Mouse (Mus musculus) forebrain, embryonic 10.5 days (tissue): ENCODE results near the gene Birc5. TPM values are rescaled to one million over a fixed set of nuclear protein-coding genes. Genes with fewer than 3 reads are reported as not detected.

Experiments
- DNase-seq: peaks from one replicate; pipeline ENCODE4 v3.0.0-alpha.2; 2017; ENCODE audit warnings: low spot score; ENCODE audit errors: extremely low spot score
- H3K27ac ChIP-seq: fragments of 300-500 bp; sonication (generic); 2 replicates; pipeline ENCODE4 v1.5.1; 2016; ENCODE audit warnings: mild to moderate bottlenecking
- H3K27me3 ChIP-seq: fragments of 300-500 bp; sonication (generic); 2 replicates; pipeline ENCODE4 v1.6.1; 2016; ENCODE audit warnings: mild to moderate bottlenecking; ENCODE audit not compliant: poor library complexity, severe bottlenecking
- H3K36me3 ChIP-seq: fragments of 300-500 bp; sonication (generic); replicated peaks from 2 replicates; pipeline ENCODE4 v1.6.1; 2016; ENCODE audit warnings: mild to moderate bottlenecking, moderate library complexity
- H3K4me1 ChIP-seq: fragments of 300-500 bp; sonication (generic); 2 replicates; pipeline ENCODE4 v1.6.1; 2016
- H3K4me3 ChIP-seq: fragments of 300-500 bp; sonication (generic); 2 replicates; pipeline ENCODE4 v1.5.1; 2016; ENCODE audit warnings: mild to moderate bottlenecking, moderate library complexity
- H3K9me3 ChIP-seq: fragments of 300-500 bp; sonication (generic); 2 replicates; pipeline ENCODE4 v1.6.1; 2016; ENCODE audit warnings: mild to moderate bottlenecking, moderate library complexity
- WGBS: fragments of 180-500 bp; shearing (Covaris S2); methylation state at CpG from one replicate; pipeline ENCODE4 v1.1.7; 2016; 5-methylcytosine and 5-hydroxymethylcytosine counted together
- polyA plus RNA-seq: library from polyadenylated mRNA; unstranded; fragments of >200 nt; fragmentation: Nextera tagmentation; extraction: Ambion mirVana; gene quantifications from 2 replicates; pipeline ENCODE4 v1.2.1, GENCODE M21; 2016

Birc5 gene
- polyA plus RNA-seq, 1 experiment from 2014 or later, result 424 TPM

GRCm38 (mm10) chr11:117865988-117866387 lies 16.9 kb downstream of the Birc5 start:
- Histone ChIP-seq H3K9me3 (no peaks in the 10 kb centered on the region), H3K4me3 (peak overlapping the region; percentile 22; the same call in 1 of the 2 replicates), H3K27me3 (peaks cover 73% of the 10 kb centered on the region), H3K4me1 (peaks cover 74% of the 10 kb centered on the region), H3K27ac (peak overlapping the region; percentile 85), H3K36me3 (0 out of 2 replicates have a peak, but pooled peaks cover 6% of the 10 kb centered on the region)
- DNase-seq, result peak; percentile 71
- WGBS, result 16% methylated on average over 6 of the region's 6 CpGs

GRCm38 (mm10) chr11:117870688-117871365 lies 21.8 kb downstream of the Birc5 start:
- Histone ChIP-seq H3K36me3 (0 out of 2 replicates have a peak, but pooled peaks cover 6% of the 10 kb centered on the region), H3K4me1 (peaks cover 77% of the 10 kb centered on the region), H3K27ac (0 out of 2 replicates have a peak overlapping the region, but pooled peaks have one; percentile 40), H3K27me3 (peaks cover 56% of the 10 kb centered on the region), H3K9me3 (no peaks in the 10 kb centered on the region), H3K4me3 (no peak overlapping the region; the same call in 1 of the 2 replicates)
- DNase-seq, result peak; percentile 74
- WGBS, result 35% methylated on average over 12 of the region's 12 CpGs

- DNase-seq, result no peak
- Histone ChIP-seq H3K36me3 (0 out of 2 replicates have a peak, but pooled peaks cover 6% of the 10 kb centered on the region), H3K27ac (0 out of 2 replicates have a peak overlapping the region, but pooled peaks have one; percentile 30), H3K4me3 (no peak overlapping the region), H3K4me1 (peaks cover 74% of the 10 kb centered on the region), H3K27me3 (peaks cover 56% of the 10 kb centered on the region), H3K9me3 (no peaks in the 10 kb centered on the region)
- WGBS, result 81% methylated on average over 5 of the region's 5 CpGs
Observed at GRCm38 (mm10) chr11:117871376-117871775, 22.3 kb downstream of the Birc5 start.

GRCm38 (mm10) chr11:117871911-117872584 lies 23.0 kb downstream of the Birc5 start:
- Histone ChIP-seq H3K27ac (no peak overlapping the region), H3K4me3 (peak overlapping the region; percentile 63), H3K4me1 (peaks cover 68% of the 10 kb centered on the region), H3K9me3 (no peaks in the 10 kb centered on the region), H3K27me3 (peaks cover 56% of the 10 kb centered on the region), H3K36me3 (0 out of 2 replicates have a peak, but pooled peaks cover 6% of the 10 kb centered on the region)
- WGBS, result 68% methylated on average over 12 of the region's 12 CpGs
- DNase-seq, result no peak

GRCm38 (mm10) chr11:117872861-117873608 lies 24.0 kb downstream of the Birc5 start, which contains the start of gene Tha1:
Tha1 (minus strand) TSS chr11:117873481.
- Histone ChIP-seq H3K27me3 (peaks cover 60% of the 10 kb centered on the region), H3K9me3 (no peaks in the 10 kb centered on the region), H3K4me1 (peaks cover 65% of the 10 kb centered on the region), H3K4me3 (peak within 1 kb of the TSS; percentile 63), H3K36me3 (0 out of 2 replicates have a peak, but pooled peaks cover 4% of the 10 kb centered on the region), H3K27ac (peak within 1 kb of the TSS; percentile 88)
- peak; percentile 88 for DNase-seq
- 2% methylated on average over 51 of the region's 51 CpGs for WGBS

GRCm38 (mm10) chr11:117874419-117874818 lies 25.4 kb downstream of the Birc5 start:
- Histone ChIP-seq H3K4me1 (peaks cover 76% of the 10 kb centered on the region), H3K9me3 (no peaks in the 10 kb centered on the region), H3K4me3 (no peak overlapping the region), H3K36me3 (no peaks in the 10 kb centered on the region), H3K27ac (no peak overlapping the region), H3K27me3 (peaks cover 62% of the 10 kb centered on the region)
- 57% methylated on average over 4 of the region's 4 CpGs for WGBS
- DNase-seq, result no peak

- Histone ChIP-seq H3K4me1 (peaks cover 73% of the 10 kb centered on the region), H3K4me3 (no peak overlapping the region), H3K36me3 (no peaks in the 10 kb centered on the region), H3K9me3 (no peaks in the 10 kb centered on the region), H3K27me3 (peaks cover 74% of the 10 kb centered on the region), H3K27ac (peak overlapping the region; percentile 46)
- WGBS, result 17% methylated on average over 6 of the region's 6 CpGs
- no peak for DNase-seq
Observed at GRCm38 (mm10) chr11:117875681-117876080, 26.6 kb downstream of the Birc5 start.

- peak overlapping the region; percentile 74 for H3K27ac ChIP-seq
- WGBS, result 44% methylated on average over 13 of the region's 13 CpGs
Observed at GRCm38 (mm10) chr11:117877917-117878745, 29.1 kb downstream of the Birc5 start.

GRCm38 (mm10) chr11:117878892-117879291 lies 29.8 kb downstream of the Birc5 start:
- Histone ChIP-seq H3K9me3 (no peaks in the 10 kb centered on the region), H3K4me1 (peaks cover 59% of the 10 kb centered on the region), H3K4me3 (peak overlapping the region; percentile 29), H3K27ac (peak overlapping the region; percentile 74), H3K27me3 (peaks cover 87% of the 10 kb centered on the region), H3K36me3 (no peaks in the 10 kb centered on the region)
- no peak for DNase-seq
- WGBS, result 19% methylated on average over 8 of the region's 8 CpGs

More at GRCm38 (mm10) chr11:117877917-117878745, 29.1 kb downstream of the Birc5 start:
- Histone ChIP-seq H3K36me3 (no peaks in the 10 kb centered on the region), H3K4me3 (peak overlapping the region; percentile 29), H3K27me3 (peaks cover 79% of the 10 kb centered on the region), H3K9me3 (no peaks in the 10 kb centered on the region), H3K4me1 (peaks cover 65% of the 10 kb centered on the region)
- no peak for DNase-seq

- Histone ChIP-seq H3K4me1 (peaks cover 53% of the 10 kb centered on the region), H3K27ac (0 out of 2 replicates have a peak overlapping the region, but pooled peaks have one; percentile 26)
- WGBS, result 64% methylated on average over 6 of the region's 6 CpGs
Observed at GRCm38 (mm10) chr11:117879676-117880075, 30.6 kb downstream of the Birc5 start.

GRCm38 (mm10) chr11:117880336-117880976 lies 31.4 kb downstream of the Birc5 start:
- Histone ChIP-seq H3K4me1 (peaks cover 47% of the 10 kb centered on the region), H3K36me3 (no peaks in the 10 kb centered on the region), H3K27ac (no peak overlapping the region), H3K27me3 (peaks cover 96% of the 10 kb centered on the region), H3K4me3 (no peak overlapping the region), H3K9me3 (no peaks in the 10 kb centered on the region)
- 91% methylated on average over 9 of the region's 9 CpGs for WGBS
- no peak for DNase-seq

More at GRCm38 (mm10) chr11:117879676-117880075, 30.6 kb downstream of the Birc5 start:
- H3K27me3 ChIP-seq, result peaks cover 89% of the 10 kb centered on the region
- H3K4me3 ChIP-seq, result no peak overlapping the region
- H3K36me3 ChIP-seq, result no peaks in the 10 kb centered on the region
- DNase-seq, result no peak
- no peaks in the 10 kb centered on the region for H3K9me3 ChIP-seq
